Mouse (Mus musculus) megakaryocyte progenitor cell, adult 5-6 weeks (primary cell): ENCODE results near the gene Prss45. TPM values are rescaled to one million over a fixed set of nuclear protein-coding genes. Genes with fewer than 3 reads are reported as not detected.

Source experiments
- total RNA-seq, 2 experiments: library from RNA; stranded (forward) in 1 of 2; stranded (reverse) in 1 of 2; fragments of 157-497, 149-512 nt in 1 of 2; fragments of 200-1000 nt in 1 of 2; gene quantifications; 2 replicates each; pipeline versions ENCODE4 v1.2.3 to v1.2.4; 2015 to 2017

The Prss45 gene
- total RNA-seq, 2 experiments from 2014 or later: not detected

Other genes with a start within 250 kb of the Prss45 start
- 2.0 and 4.3 TPM in 2 replicates for gene Nradd, start 210.1 kb upstream of the Prss45 start, total RNA-seq (2015)
- 1.9 and 2.2 TPM in 2 replicates for gene Nradd, start 210.1 kb upstream of the Prss45 start, total RNA-seq (2017)
- 20.1 and 24.1 TPM in 2 replicates for gene Nbeal2, start 180.4 kb upstream of the Prss45 start, total RNA-seq (2015)
- 10.3 and 19.3 TPM in 2 replicates for gene Nbeal2, start 180.4 kb upstream of the Prss45 start, total RNA-seq (2017)
- 98.7 and 112 TPM in 2 replicates for gene Ccdc12, start 178.1 kb upstream of the Prss45 start, total RNA-seq (2015)
- gene Ccdc12, start 178.1 kb upstream of the Prss45 start, total RNA-seq (2017): 75.3 and 92.6 TPM in 2 replicates
- gene Myl3, start 92.7 kb upstream of the Prss45 start, total RNA-seq (2015): not detected in 2 replicates
- gene Myl3, start 92.7 kb upstream of the Prss45 start, total RNA-seq (2017): not detected in 2 replicates
- 0.15 TPM in 1 of 2 replicates, not detected in the other for gene Pth1r, start 87.4 kb upstream of the Prss45 start, total RNA-seq (2015)
- gene Pth1r, start 87.4 kb upstream of the Prss45 start, total RNA-seq (2017): 0.92 TPM in 1 of 2 replicates, not detected in the other
- gene Prss42, start 36.4 kb upstream of the Prss45 start, total RNA-seq (2015): not detected in 2 replicates
- not detected in 2 replicates for gene Prss42, start 36.4 kb upstream of the Prss45 start, total RNA-seq (2017)
- gene Prss44, start 20.6 kb upstream of the Prss45 start, total RNA-seq (2015): not detected in 2 replicates
- not detected in 2 replicates for gene Prss44, start 20.6 kb upstream of the Prss45 start, total RNA-seq (2017)
- gene Prss43, start 7.9 kb upstream of the Prss45 start, total RNA-seq (2015): not detected in 2 replicates
- gene Prss43, start 7.9 kb upstream of the Prss45 start, total RNA-seq (2017): not detected in 2 replicates
- not detected in 2 replicates for gene Prss46, start 9.9 kb downstream of the Prss45 start, total RNA-seq (2015)
- not detected in 2 replicates for gene Prss46, start 9.9 kb downstream of the Prss45 start, total RNA-seq (2017)
- 2.3 and 10.4 TPM in 2 replicates for gene Prss50, start 23.4 kb downstream of the Prss45 start, total RNA-seq (2015)
- gene Prss50, start 23.4 kb downstream of the Prss45 start, total RNA-seq (2017): 1.4 and 1.6 TPM in 2 replicates
- 0.07 and 0.44 TPM in 2 replicates for gene Als2cl, start 45.3 kb downstream of the Prss45 start, total RNA-seq (2015)
- gene Als2cl, start 45.3 kb downstream of the Prss45 start, total RNA-seq (2017): 0.08 and 0.20 TPM in 2 replicates
- not detected in 2 replicates for gene Tmie, start 45.5 kb downstream of the Prss45 start, total RNA-seq (2015)
- not detected in 2 replicates for gene Tmie, start 45.5 kb downstream of the Prss45 start, total RNA-seq (2017)
- not detected in 2 replicates for gene Fam240a, start 82.3 kb downstream of the Prss45 start, total RNA-seq (2015)
- gene Fam240a, start 82.3 kb downstream of the Prss45 start, total RNA-seq (2017): not detected in 2 replicates
- not detected in 2 replicates for gene Tdgf1, start 111.6 kb downstream of the Prss45 start, total RNA-seq (2015)
- gene Tdgf1, start 111.6 kb downstream of the Prss45 start, total RNA-seq (2017): not detected in 2 replicates
- 0.35 TPM in 1 of 2 replicates, not detected in the other for gene Lrrc2, start 117.0 kb downstream of the Prss45 start, total RNA-seq (2015)
- gene Lrrc2, start 117.0 kb downstream of the Prss45 start, total RNA-seq (2017): not detected in 2 replicates
- not detected in 2 replicates for gene Rtp3, start 156.0 kb downstream of the Prss45 start, total RNA-seq (2015)
- gene Rtp3, start 156.0 kb downstream of the Prss45 start, total RNA-seq (2017): not detected in 2 replicates
- gene Ltf, start 184.7 kb downstream of the Prss45 start, total RNA-seq (2015): 147 and 161 TPM in 2 replicates
- gene Ltf, start 184.7 kb downstream of the Prss45 start, total RNA-seq (2017): 168 and 196 TPM in 2 replicates
- 2.9 and 4.1 TPM in 2 replicates for gene Ccrl2, start 222.9 kb downstream of the Prss45 start, total RNA-seq (2015)
- gene Ccrl2, start 222.9 kb downstream of the Prss45 start, total RNA-seq (2017): 3.9 and 8.9 TPM in 2 replicates